Mouse (Mus musculus) midbrain, embryonic 11.5 days (tissue): Measurements from ENCODE around the gene Gm5767. TPM values are rescaled to one million over a fixed set of nuclear protein-coding genes. Genes with fewer than 3 reads are reported as not detected.

Source experiments
- polyA plus RNA-seq: library from polyadenylated mRNA; unstranded; fragments of >200 nt; fragmentation: Nextera tagmentation; extraction: Ambion mirVana; gene quantifications from 2 replicates; pipeline ENCODE4 v1.2.1, GENCODE M21; 2014

The Gm5767 gene
- polyA plus RNA-seq, 1 experiment from 2014 or later, result not detected

Other genes with a start within 250 kb of the Gm5767 start
- gene Mettl22, start 210.0 kb upstream of the Gm5767 start, polyA plus RNA-seq, result 17.6 and 24.3 TPM in 2 replicates
- 18.1 and 19.6 TPM in 2 replicates for gene Abat, start 167.3 kb upstream of the Gm5767 start, polyA plus RNA-seq
- 36.3 and 38.0 TPM in 2 replicates for gene Pmm2, start 43.1 kb upstream of the Gm5767 start, polyA plus RNA-seq
- gene Tmem186, start 43.1 kb upstream of the Gm5767 start, polyA plus RNA-seq, result 19.0 and 23.1 TPM in 2 replicates
- 82.5 and 85.0 TPM in 2 replicates for gene Carhsp1, start 8.6 kb upstream of the Gm5767 start, polyA plus RNA-seq
- gene Usp7, start 111.5 kb downstream of the Gm5767 start, polyA plus RNA-seq, result 35.7 and 41.0 TPM in 2 replicates
- gene 1810013L24Rik, start 149.3 kb downstream of the Gm5767 start, polyA plus RNA-seq, result 21.6 and 23.7 TPM in 2 replicates